Mouse (Mus musculus) adrenal gland, postnatal 0 days (tissue): Measurements from ENCODE around the gene Shcbp1. TPM values are rescaled to one million over a fixed set of nuclear protein-coding genes. Genes with fewer than 3 reads are reported as not detected.

Source experiments
- polyA plus RNA-seq: library from polyadenylated mRNA; unstranded; fragments of >200 nt; fragmentation: Nextera tagmentation; extraction: Ambion mirVana; gene quantifications from 2 replicates; pipeline ENCODE4 v1.2.1, GENCODE M21; 2015

The Shcbp1 gene
- polyA plus RNA-seq, result 21.5 and 26.5 TPM in 2 replicates

GRCm38 (mm10) chr8:4779254-4780055 lies at the start of gene Shcbp1:
Shcbp1 (minus strand) TSS chr8:4779567.

Other genes with a start within 250 kb of the Shcbp1 start
- gene Zfp958, start 166.4 kb downstream of the Shcbp1 start, polyA plus RNA-seq, result 23.8 and 31.4 TPM in 2 replicates